Mouse (Mus musculus) left cerebral cortex, adult 9 months (tissue): ENCODE data around the gene S100a16.

Experiments
- DNase-seq, 2 experiments: peaks; one replicate each; pipeline ENCODE4 v3.0.0; 2022; ENCODE audit warnings: low spot score in 2 of 2

The S100a16 gene

DNA sequence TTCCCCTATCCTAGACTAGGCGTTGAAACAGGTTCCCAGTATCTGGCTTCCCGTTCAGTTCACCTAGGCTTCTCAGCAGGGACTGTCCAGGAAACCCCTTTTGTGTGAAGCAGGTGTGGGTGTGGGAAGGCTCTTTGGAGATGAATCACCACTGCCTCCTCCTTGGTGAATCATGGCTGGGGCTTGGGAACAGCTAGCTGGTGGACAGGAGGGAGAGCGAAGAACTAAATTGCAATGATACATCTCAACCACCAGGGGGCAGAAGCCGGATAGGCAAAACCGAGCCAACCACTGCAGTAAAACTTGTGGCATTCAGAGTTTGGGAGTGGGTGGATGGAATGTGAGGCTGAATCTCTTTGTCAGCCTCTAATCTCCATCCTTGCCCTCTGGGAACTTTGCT lies 48.5 kb downstream of the S100a16 start:
- DNase-seq = peak; percentile 61 to 79

DNA sequence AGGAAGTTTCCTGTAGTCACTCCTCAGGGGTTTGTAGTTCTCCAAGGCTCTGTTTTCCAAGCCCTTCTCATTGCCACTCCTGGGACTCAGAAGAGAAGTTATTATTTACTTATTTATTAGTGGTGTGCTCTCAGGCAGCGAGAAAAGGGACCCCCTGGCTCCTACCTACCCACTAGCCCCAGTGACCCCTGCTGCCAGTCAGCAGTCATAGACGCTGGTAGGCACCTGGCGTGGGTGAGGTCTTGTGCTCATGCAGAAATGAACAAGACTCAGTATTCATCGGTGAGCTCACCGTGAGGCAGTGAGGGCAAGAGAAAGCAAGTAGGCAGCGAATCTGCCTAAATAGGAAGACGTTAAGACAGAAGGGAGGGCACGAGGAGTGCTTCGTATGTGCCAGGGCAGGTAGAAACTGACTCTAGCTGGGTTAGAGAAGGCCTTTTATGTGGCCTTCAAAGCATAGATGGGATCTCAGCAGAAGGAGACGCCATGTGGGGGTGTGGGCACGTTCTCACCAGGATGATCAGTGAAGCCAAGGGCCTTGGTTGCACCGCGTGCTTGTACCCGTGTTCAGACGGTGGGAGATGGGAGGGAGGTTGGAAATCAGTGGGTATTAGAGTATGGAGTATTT lies 49.1 kb downstream of the S100a16 start:
- DNase-seq = no peak

- no peak for DNase-seq
Observed at GRCm38 (mm10) chr3:90586906-90587305, 49.9 kb downstream of the S100a16 start.

- DNase-seq = peak; percentile 66 to 79
Observed at GRCm38 (mm10) chr3:90587361-90588101, 50.5 kb downstream of the S100a16 start.

DNA sequence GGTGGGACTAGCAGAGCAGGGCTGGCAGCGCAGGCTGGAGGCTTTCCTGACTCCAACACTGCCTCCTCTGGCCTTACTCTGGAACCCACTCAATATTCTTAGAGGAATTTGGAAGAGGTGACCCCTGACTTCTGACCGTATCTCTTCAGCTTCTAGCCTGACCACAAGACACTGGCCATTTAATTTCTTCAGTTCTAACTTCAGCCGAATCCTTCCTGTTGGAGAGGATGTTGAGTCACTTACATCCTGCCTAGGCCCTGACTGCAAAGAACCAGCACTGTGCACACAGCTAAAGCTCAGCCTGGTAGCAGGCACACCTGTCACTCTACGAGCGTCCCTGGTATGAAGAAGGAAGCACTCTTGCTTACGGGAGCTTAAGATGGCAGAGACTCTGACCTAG lies 52.3 kb downstream of the S100a16 start:
- no peak for DNase-seq

- DNase-seq = no peak
Observed at GRCm38 (mm10) chr3:90589947-90590346, 52.9 kb downstream of the S100a16 start, which contains the start of gene S100a2. Gene S100a2 (plus strand): TSS chr3:90590247.
